Mouse (Mus musculus): ENCODE measurements at regions not wholly inside any gene's neighbourhood (a gene's known extent, or its start where the extent isn't known, plus 50 kb on each side); places are given as distances from the start of the nearest gene placed in this dataset.

GRCm38 (mm10) chr14:118318524-118318923 lies 51.8 kb downstream of the Gm9376 start:
- no peak for DNase-seq (ENCODE audit: extremely low read depth, low read depth)

DNA sequence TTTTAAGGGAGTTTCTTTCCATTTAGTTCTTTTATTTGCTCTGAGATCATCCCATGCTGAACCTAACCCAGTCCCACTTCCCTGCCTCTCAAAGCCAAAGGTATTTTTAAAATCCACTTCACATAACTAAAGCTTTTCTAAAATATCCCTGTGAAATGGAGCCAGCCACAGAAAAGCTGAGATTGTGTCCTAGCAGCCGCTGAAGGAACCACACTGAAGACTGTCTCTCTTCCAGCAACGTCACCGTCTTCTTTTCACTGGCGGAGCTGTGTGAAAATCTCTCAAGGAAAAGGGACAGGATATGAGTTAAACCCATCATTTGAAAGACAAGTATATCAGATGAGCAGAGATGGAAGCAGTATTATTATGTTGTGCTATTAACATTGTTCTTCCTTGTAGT lies 53.3 kb downstream of the Gm9376 start:
- no peak for DNase-seq (ENCODE audit: extremely low read depth, low read depth)

DNA sequence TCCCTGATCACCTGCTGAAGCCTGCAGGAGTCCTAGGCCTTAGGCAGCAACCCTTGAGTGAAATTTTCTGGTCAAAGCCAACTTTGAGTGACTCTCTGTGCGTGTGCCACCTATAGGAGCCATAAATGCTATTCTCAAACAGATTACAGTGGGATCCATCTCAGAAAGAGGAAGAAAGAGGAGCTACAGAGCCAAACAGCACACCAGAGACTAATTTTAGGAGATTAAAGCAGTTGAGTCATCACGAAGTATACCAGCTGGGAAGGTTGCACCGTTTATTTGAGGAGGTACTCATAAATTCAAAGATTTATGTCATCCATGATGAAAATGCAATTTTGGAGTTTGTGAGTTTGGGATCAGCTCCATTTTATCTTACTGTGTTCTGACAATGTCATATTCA lies 54.3 kb downstream of the Gm9376 start:
- DNase-seq (ENCODE audit: extremely low read depth, low read depth), result no peak

GRCm38 (mm10) chr14:118322003-118322821 lies 55.5 kb downstream of the Gm9376 start:
- no peak for DNase-seq (ENCODE audit: extremely low read depth, low read depth)

DNA sequence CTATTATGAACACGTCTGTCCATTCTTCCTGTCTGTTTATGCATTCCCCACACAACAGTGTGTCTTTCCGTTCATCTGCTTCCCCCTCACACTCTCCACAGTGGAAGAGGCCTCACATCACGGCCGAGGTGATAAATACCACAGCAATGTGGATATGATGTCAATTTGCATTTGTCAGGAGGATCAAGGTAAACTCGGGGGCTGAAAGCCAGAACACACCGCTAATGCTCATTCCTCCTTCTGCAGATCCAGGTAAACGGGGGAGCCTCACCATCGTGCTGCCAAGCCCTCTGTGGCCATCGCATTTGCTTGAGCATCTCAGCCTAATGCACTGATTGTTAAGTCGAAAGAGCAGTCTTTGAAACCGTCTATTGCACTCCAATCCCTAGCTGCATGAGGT lies 56.1 kb downstream of the Gm9376 start:
- no peak for DNase-seq (ENCODE audit: extremely low read depth, low read depth)

DNA sequence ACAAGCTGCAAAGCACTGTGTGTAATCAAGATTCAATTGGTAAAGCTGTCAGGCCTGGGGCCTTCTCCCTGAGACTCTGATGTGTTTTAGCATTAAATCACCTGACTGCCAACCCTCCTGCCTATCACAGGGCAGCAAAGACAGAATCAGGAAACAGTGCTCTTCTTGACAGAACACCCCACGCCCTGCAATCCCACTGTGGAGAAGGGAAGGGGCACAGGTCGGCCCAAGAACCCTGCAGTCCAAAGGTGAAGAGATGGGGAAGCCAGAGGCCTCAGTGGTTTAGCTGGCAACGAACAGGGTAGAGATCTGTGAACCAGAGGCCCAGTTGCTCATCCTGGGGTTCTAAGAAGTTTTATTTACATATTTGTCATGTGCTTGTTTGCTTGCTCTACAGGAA lies 71.3 kb downstream of the Gm9376 start:
- no peak for DNase-seq (ENCODE audit: extremely low read depth, low read depth)

DNA sequence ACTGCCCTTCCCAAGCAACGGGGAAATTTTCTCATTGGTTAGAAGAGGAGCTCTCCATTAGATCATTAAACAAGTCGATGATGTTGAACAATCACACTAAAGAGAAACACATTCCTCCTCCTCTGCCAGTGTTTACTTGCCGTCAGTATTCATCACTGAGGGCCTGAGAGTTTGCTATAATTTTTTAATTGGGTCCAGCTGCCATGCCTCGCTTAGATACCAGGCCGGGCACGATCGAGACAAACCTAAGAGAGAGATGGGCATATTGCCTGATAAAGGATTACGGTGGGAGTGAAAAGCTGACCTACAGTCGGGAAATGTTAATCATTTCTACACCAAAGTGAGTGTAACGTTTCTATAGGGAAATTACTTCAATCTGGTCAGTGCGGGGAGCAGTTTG lies 96.2 kb downstream of the Gm9376 start:
- DNase-seq (ENCODE audit: extremely low read depth, low read depth), result no peak

DNA sequence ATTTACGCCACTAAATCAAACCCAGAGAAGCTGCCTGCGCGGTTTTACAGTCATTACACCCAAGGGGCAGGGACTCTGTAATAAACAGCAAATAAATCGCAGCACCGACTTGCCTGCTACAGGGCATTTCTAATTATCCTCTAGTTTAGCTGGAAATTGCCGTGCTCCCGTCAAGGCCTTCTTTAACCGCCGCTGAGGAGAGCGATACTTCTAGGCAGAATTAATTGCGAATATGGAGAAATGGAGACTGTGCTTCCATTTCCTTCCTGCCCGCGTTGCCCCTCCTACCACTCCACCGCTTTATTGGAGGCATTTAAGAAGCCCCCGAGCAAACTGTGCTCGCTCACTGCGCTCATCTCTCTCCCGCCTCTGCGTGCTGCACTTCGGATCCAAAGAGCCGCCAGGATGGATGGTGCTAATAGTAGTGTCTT lies 96.6 kb downstream of the Gm9376 start:
- no peak for DNase-seq (ENCODE audit: extremely low read depth, low read depth)

DNA sequence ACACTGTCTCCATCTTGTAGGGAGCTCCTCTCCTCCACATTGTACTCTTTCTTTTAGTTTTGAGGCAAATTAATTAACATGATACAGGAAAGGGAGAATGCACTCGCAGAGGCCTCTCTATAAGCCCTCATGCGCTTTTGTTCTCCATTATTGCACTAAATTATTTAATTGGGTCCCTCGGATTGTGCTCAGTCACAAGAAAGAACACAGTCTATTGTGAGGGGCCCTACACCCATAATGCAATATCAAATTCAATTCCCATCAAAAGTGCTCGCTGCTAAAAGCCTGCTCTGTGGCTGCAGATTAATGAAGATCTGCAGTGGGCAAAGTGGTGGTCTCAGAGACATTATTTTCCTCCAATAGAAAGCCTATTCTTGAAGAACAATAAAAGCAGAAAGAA lies 99.8 kb downstream of the Gm9376 start:
- DNase-seq (ENCODE audit: extremely low read depth, low read depth), result no peak

DNA sequence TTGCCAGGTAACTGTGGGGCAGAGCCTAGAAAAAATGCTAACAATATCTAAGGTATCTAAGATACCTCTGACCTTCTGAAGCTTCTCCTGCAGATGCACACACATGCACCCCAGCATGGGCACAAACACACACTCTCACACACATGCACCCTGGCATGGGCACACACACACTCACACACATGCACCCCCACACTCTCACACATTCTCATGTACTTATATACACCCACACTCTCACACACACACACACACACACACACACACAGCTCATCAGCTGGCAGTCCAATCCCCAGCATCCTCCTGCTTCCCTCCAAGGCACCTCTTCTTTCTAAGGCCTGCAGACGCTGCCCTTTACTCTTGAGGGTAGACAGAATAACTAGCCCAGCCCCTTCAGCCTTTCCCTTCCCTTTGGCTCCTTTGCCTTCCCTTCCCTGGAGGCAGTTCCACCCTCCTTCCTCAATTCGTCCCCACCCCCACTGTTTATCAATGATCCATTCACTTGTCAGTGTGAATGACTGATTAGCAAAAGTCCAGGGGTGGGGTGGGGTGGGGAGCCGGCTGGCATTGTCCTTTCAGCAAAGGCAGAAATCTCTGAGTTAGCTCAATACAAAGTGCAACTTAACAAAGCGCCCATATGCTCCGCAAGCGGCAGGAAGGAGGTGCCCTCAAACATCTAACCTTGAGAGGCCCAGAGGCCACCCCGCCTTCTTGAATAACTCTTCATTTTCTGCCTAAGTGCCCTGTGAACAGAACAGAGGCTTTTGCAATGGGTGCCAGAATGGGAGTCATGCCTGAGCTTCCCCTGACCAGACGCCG lies 102.1 kb downstream of the Gm9376 start:
- DNase-seq (ENCODE audit: extremely low read depth, low read depth), result no peak

- no peak for DNase-seq (ENCODE audit: extremely low read depth, low read depth)
These were observed 104.6 kb downstream of the Gm9376 start for GRCm38 (mm10) chr14:118371336-118371735.

- no peak for DNase-seq (ENCODE audit: extremely low read depth, low read depth)
These were observed 108.2 kb downstream of the Gm9376 start for GRCm38 (mm10) chr14:118374819-118375520.

DNA sequence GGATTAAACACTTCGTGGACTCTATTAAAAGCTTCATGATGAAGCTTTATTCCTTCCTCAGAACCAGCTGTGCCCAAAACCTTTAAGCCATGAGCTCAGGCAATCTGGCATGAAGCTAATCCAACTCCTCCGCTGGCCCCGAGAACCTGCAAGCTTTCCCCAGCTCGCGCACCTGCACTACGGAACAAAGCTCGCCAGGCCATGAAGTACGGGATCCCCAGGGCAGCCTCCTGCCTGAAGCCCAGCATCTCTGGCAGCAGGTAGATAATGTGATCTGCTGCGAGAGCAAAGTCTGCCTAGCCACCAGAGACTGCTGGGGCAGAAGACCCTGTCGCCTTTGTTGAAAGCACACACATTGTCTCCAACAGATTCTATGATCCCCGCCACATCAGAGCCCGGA lies 108.9 kb downstream of the Gm9376 start:
- DNase-seq (ENCODE audit: extremely low read depth, low read depth), result no peak

DNA sequence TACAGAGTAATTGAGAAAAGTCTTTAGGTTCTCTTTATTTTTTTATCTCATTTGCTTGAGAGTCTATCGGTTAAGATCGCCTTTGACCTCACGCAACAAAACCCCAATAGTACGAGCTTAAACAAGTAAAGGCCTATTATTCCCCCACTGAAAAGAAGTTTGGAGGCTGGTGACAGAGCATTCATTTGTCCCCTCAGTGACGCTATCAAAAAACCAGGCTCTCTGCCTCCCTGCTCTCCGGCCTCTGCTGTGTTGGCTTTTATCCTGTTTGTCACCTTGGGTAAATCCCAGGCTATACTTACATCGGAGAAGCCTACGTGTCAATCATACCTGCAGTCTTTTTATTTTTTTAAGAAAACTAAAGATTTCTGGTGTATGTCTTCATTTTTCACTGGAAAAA lies 112.9 kb downstream of the Gm9376 start:
- DNase-seq (ENCODE audit: extremely low read depth, low read depth), result no peak

- no peak for DNase-seq (ENCODE audit: extremely low read depth, low read depth)
These were observed 118.8 kb downstream of the Gm9376 start for GRCm38 (mm10) chr14:118385529-118385932.

DNA sequence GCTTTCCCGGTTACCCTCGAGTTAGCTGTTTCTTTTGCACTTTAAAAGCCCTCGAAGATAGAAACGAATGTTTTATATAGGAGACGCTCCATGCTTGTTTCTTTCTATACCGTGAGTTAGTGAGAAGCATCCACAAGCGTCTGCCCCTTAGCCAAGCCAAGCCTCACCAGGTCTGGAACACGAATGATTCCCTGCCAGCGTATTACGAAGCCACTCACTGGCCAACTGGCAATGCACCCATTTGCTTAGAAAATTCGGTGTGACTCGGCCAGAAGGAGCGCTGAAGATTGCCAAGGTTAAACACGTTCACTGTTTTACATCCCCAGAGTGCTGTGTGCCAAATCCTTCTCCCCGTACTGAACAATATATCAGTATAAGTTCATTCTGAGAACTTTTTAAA lies 121.3 kb downstream of the Gm9376 start:
- no peak for DNase-seq (ENCODE audit: extremely low read depth, low read depth)

- DNase-seq (ENCODE audit: extremely low read depth, low read depth), result no peak
These were observed 124.0 kb downstream of the Gm9376 start for GRCm38 (mm10) chr14:118390790-118391189.

- DNase-seq (ENCODE audit: extremely low read depth, low read depth), result no peak
These were observed 124.8 kb downstream of the Gm9376 start for GRCm38 (mm10) chr14:118391561-118391960.

DNA sequence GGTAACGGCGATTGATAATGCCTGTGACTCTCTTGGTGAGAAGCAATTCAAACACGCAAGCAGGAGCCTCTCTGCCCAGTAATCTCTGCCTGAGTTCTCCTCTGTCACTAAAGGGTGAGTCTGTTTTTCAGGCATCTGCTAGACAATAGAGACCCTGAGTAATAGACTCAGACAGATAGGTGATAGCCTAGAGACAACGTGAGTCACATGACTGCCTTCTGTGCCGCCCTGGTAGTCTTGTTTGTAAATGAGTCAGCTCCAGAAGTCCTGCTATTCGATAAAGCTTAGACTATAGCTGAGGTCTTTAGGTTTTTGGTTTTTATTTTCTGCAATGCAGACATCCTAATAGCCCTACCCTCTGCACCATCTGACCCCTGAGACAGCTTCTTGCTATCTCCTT lies 126.9 kb downstream of the Gm9376 start:
- DNase-seq (ENCODE audit: extremely low read depth, low read depth), result no peak

DNA sequence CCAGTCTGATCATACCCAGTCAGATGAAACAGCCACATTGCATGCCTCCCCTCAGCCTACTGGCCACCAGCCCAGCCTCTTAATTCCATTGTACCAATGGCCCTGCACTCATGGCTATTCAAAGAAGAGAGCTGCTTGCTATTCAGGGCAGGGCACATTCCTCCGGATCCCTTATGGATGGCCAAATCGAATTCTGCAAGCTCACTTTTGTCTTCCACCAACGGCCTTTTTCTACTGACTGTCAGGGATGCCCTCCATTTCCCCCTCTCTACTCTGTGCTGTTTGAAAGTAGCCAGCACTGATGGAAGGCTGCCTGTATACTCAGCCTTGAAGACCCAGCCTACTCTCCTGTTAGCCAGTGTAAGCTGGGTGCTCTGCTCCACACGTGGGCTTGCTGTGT lies 147.5 kb downstream of the Gm9376 start:
- no peak for DNase-seq (ENCODE audit: extremely low read depth, low read depth)

DNA sequence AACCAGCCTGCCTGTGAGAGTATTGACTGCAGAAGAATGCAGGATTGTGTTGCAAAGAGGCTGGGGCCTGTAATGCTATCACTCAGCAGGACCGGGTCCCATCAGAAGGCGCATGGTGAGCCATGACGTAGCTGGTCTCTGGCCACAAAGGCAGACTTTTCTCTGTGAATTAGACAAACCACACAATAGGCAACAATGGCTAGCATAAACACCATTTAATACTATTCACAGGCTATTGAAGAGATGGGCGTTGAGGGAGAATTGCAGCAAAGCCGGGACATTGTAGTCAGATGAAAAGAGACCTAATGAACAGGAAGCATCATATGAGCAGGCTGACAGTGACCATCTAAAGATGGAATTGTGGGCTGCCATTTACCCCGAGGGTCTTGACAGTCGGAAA lies 149.4 kb downstream of the Gm9376 start:
- no peak for DNase-seq (ENCODE audit: extremely low read depth, low read depth)
